In genomic region chr1:136521363-136521937, GRCm38 (mm10) we compare ENCODE assay signal across 8 mouse cellular contexts. TPM values are rescaled to one million over a fixed set of nuclear protein-coding genes. Genes with fewer than 3 reads are reported as not detected.
DNase-seq lines count a peak whose midpoint lies in the region; ATAC-seq and TF ChIP-seq lines count a peak whose summit lies in the region.

No protein-coding gene starts in this region.

- H3K4me2 ChIP-seq in limb, embryonic 11.5 days (ENCODE audit: low read depth, severe bottlenecking), result no peak overlapping the region

- no peak overlapping the region for H3K9ac ChIP-seq in limb, embryonic 11.5 days (ENCODE audit: low read length)

- TF ChIP-seq POLR2A in brain, embryonic 14.5 days (IDR thresholded peaks at IDR 0.05; ENCODE audit: borderline replicate concordance, extremely low read depth, insufficient read depth, insufficient read length, poor library complexity, severe bottlenecking), result no peak

- H3K27ac ChIP-seq in limb, embryonic 11.5 days (replicated peaks; ENCODE audit: low read depth, low read length), result no peak overlapping the region
- no peak overlapping the region for H3K27ac ChIP-seq in limb, embryonic 10.5 days

- peak; percentile 64; the same call in 1 of the 2 replicates for TF ChIP-seq CTCF in brain, embryonic 14.5 days (IDR thresholded peaks at IDR 0.05; ENCODE audit: borderline replicate concordance, extremely low read depth, insufficient read depth, insufficient read length)

- DNase-seq in cerebellum, adult 18-20 months, result peak; percentile 23 to 30
- DNase-seq in cerebellum, adult 11-12 months, result no peak
- DNase-seq in limb, embryonic 11.5 days (ENCODE audit: low spot score), result peak; percentile 55
- DNase-seq in limb, embryonic 10.5 days (ENCODE audit: low spot score), result no peak
- DNase-seq in brain, embryonic 14.5 days (ENCODE audit: low read depth), result peak; percentile 70
- peak; percentile 61 to 83 for DNase-seq in layer of hippocampus, adult 18-20 months (ENCODE audit: low spot score in 2 of 2)
- peak; percentile 48 for DNase-seq in lung, postnatal 14 days
- DNase-seq in spleen, postnatal 36 days (ENCODE audit: low spot score in 2 of 2), result no peak

- H3K36me3 ChIP-seq in limb, embryonic 11.5 days (ENCODE audit: control insufficient read depth, insufficient read depth, low read length), result peaks cover 7% of the 10 kb centered on the region; the same call in 1 of the 2 replicates
- peaks cover 63% of the 10 kb centered on the region for H3K36me3 ChIP-seq in limb, embryonic 10.5 days

- no peaks in the 10 kb centered on the region for H3K27me3 ChIP-seq in limb, embryonic 11.5 days (ENCODE audit: control insufficient read depth, insufficient read depth, low read length)
- no peaks in the 10 kb centered on the region for H3K27me3 ChIP-seq in limb, embryonic 10.5 days (ENCODE audit: low read depth, poor library complexity, severe bottlenecking)

- no peaks in the 10 kb centered on the region for H3K9me3 ChIP-seq in limb, embryonic 11.5 days (ENCODE audit: control insufficient read depth, low read length)
- no peaks in the 10 kb centered on the region for H3K9me3 ChIP-seq in limb, embryonic 10.5 days (replicated peaks)

- no peak overlapping the region for H3K4me3 ChIP-seq in limb, embryonic 11.5 days (ENCODE audit: low read depth, low read length)
- no peak overlapping the region for H3K4me3 ChIP-seq in limb, embryonic 10.5 days

- H3K4me1 ChIP-seq in limb, embryonic 11.5 days (ENCODE audit: control insufficient read depth, insufficient read depth, low read length), result peaks cover 8% of the 10 kb centered on the region; the same call in 1 of the 2 replicates
- peaks cover 16% of the 10 kb centered on the region for H3K4me1 ChIP-seq in limb, embryonic 10.5 days

- 81% methylated on average over 11 of the region's 11 CpGs for WGBS in limb, embryonic 11.5 days
- WGBS in limb, embryonic 10.5 days, result 82% methylated on average over 11 of the region's 11 CpGs

- ATAC-seq in limb, embryonic 11.5 days (ENCODE audit: insufficient number of reproducible peaks, low FRiP score, low TSS enrichment, low read depth), result no peak

RNA-seq across cellular contexts. Expression of gene Kif14, which starts 55.3 kb away (rescaled TPM):
- 9.7 and 9.9 TPM in 2 replicates for polyA plus RNA-seq in limb, embryonic 11.5 days (2014; fragmentation: Nextera tagmentation; extraction: Ambion mirVana)
- 7.7 and 9.8 TPM in 2 replicates for polyA plus RNA-seq in limb, embryonic 10.5 days (2016; fragmentation: Nextera tagmentation; extraction: Ambion mirVana)
- polyA plus RNA-seq in brain, embryonic 14.5 days (2012; rRNA removed), result 2.0 and 3.3 TPM in 2 replicates
- total RNA-seq in layer of hippocampus, adult 18-20 months (2021), result under 1 TPM; 0.13 to 0.20 TPM

Comparison
In these comparisons a context has a peak if more than half of its experiments do, and no peak if none do; other contexts are left out.
1. DNase-seq: peak in cerebellum, adult 18-20 months (2 of 2), limb, embryonic 11.5 days (single experiment), brain, embryonic 14.5 days (single experiment), layer of hippocampus, adult 18-20 months (2 of 2) and lung, postnatal 14 days (single experiment); none in cerebellum, adult 11-12 months (single experiment), limb, embryonic 10.5 days (single experiment) and spleen, postnatal 36 days (0 of 2).